Mouse (Mus musculus): ENCODE measurements around the gene Adh7. TPM values are rescaled to one million over a fixed set of nuclear protein-coding genes. Genes with fewer than 3 reads are reported as not detected.

The Adh7 gene
- total and polyA plus RNA-seq, 3 experiments, result not detected

DNA sequence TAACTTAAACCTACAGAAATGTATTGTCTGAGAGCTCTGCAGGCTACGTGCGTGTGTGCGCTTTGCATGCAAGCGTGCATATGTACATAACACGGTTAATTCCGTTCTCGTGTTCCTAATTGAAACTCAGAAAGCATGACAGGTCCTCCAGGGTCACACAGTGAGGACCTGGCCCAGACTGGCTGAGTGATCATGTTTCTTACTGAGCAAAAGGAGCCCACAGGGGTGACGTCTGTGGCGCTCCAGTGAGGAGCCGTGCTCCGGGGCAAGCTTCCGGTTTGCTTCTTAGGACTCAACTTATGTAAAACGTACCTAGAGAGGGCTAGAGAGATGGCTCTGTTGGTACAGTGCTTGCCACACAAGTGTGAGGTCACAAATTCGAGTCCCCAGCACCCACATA lies 20.5 kb upstream of the Adh7 start:
- dilution Hi-C loops (cut with MboI; ENCODE audit: extremely low pct_ligation_motif_present, extremely low pct_unique_long_range_greater_than_20kb, low sequenced_read_pairs) (no loop called here), in situ Hi-C loops (cut with MboI; ENCODE audit: low pct_ligation_motif_present, low pct_unique_long_range_greater_than_20kb, low sequenced_read_pairs) (loop anchor here (10.0 kb wide), 1 partner anchor 238 kb away; no protein-coding TSS in a partner anchor)
- Histone ChIP-seq H3K79me2 (replicated peaks; ENCODE audit: control insufficient read depth, extremely low read depth, insufficient read depth, poor library complexity, severe bottlenecking) (no peaks in the 10 kb centered on the region), H3K27ac (ENCODE audit: insufficient read depth, low read depth) (no peak overlapping the region), H3K9ac (ENCODE audit: insufficient read depth, low read depth) (no peak overlapping the region), H3K4me3 (replicated peaks in 1 of 3; ENCODE audit: low read depth in 2 of 3, low read length in 2 of 3, poor library complexity in 1 of 3) (no peak overlapping the region), H3K27me3 (replicated peaks) (peaks cover 2% of the 10 kb centered on the region), H3K4me1 (ENCODE audit: control insufficient read depth in 1 of 2, insufficient read depth in 2 of 2) (peaks cover 9 to 16% of the 10 kb centered on the region in 2 experiments), H3K4me2 (ENCODE audit: insufficient read depth, low read depth, poor library complexity, severe bottlenecking) (peak overlapping the region; percentile 94; the same call in 1 of the 2 replicates), H3K36me3 (replicated peaks in 1 of 2; ENCODE audit: control insufficient read depth in 1 of 2, insufficient read depth in 1 of 2, low read length in 1 of 2) (no peaks in the 10 kb centered on the region), H3K9me3 (replicated peaks; ENCODE audit: low read length) (no peaks in the 10 kb centered on the region)
- no peak for TF ChIP-seq POLR2AphosphoS2 (IDR thresholded peaks at IDR 0.05; ENCODE audit: low read depth, low read length)
- no peak for TF ChIP-seq JUND (conservative IDR thresholded peaks at IDR 0.05; ENCODE audit: low read depth, low read length)
- no peak for TF ChIP-seq PAX5 (IDR thresholded peaks at IDR 0.05; ENCODE audit: low read length)
- DNase-seq (ENCODE audit: extremely low read depth), result no peak

- Histone ChIP-seq H3K4me2 (ENCODE audit: insufficient read depth, low read depth, poor library complexity, severe bottlenecking) (peak overlapping the region; percentile 94; the same call in 1 of the 2 replicates), H3K9ac (ENCODE audit: insufficient read depth, low read depth) (no peak overlapping the region; the same call in 1 of the 2 replicates), H3K27ac (ENCODE audit: insufficient read depth, low read depth) (no peak overlapping the region), H3K27me3 (replicated peaks) (peaks cover 2% of the 10 kb centered on the region), H3K79me2 (replicated peaks; ENCODE audit: control insufficient read depth, extremely low read depth, insufficient read depth, poor library complexity, severe bottlenecking) (no peaks in the 10 kb centered on the region), H3K9me3 (replicated peaks; ENCODE audit: low read length) (no peaks in the 10 kb centered on the region), H3K4me3 (replicated peaks in 1 of 3; ENCODE audit: low read depth in 2 of 3, low read length in 2 of 3, poor library complexity in 1 of 3) (no peak overlapping the region), H3K36me3 (replicated peaks in 1 of 2; ENCODE audit: control insufficient read depth in 1 of 2, insufficient read depth in 1 of 2, low read length in 1 of 2) (no peaks in the 10 kb centered on the region), H3K4me1 (ENCODE audit: control insufficient read depth in 1 of 2, insufficient read depth in 2 of 2) (peaks cover 9 to 16% of the 10 kb centered on the region in 2 experiments)
- TF ChIP-seq JUN (IDR thresholded peaks at IDR 0.05; ENCODE audit: insufficient read depth, low read depth, low read length) (no peak), TCF12 (IDR thresholded peaks at IDR 0.05; ENCODE audit: low read depth, low read length) (no peak), MYC (IDR thresholded peaks at IDR 0.05; ENCODE audit: low read depth, low read length) (no peak), ZKSCAN1 (IDR thresholded peaks at IDR 0.05; ENCODE audit: borderline replicate concordance, low read depth, low read length) (no peak), MXI1 (IDR thresholded peaks at IDR 0.05; ENCODE audit: low read depth, low read length) (no peak), ZMIZ1 (IDR thresholded peaks at IDR 0.05; ENCODE audit: low read depth, low read length) (no peak), JUND (conservative IDR thresholded peaks at IDR 0.05; ENCODE audit: low read depth, low read length) (no peak), ELF1 (IDR thresholded peaks at IDR 0.05; ENCODE audit: low read depth, low read length) (no peak), ETS1 (conservative IDR thresholded peaks at IDR 0.05; ENCODE audit: low read depth, low read length) (no peak), CHD1 (IDR thresholded peaks at IDR 0.05; ENCODE audit: low read depth, low read length) (peak; percentile 50; the same call in 1 of the 2 replicates), NELFE (IDR thresholded peaks at IDR 0.05; ENCODE audit: low read depth, low read length) (0 out of 2 replicates have a peak, but pooled peaks have one; percentile 9), KAT2A (IDR thresholded peaks at IDR 0.05; ENCODE audit: insufficient replicate concordance, low read length) (no peak), USF2 (conservative IDR thresholded peaks at IDR 0.05; ENCODE audit: low read depth, low read length) (no peak), POLR2AphosphoS2 (IDR thresholded peaks at IDR 0.05; ENCODE audit: low read depth, low read length) (no peak)
- DNase-seq (ENCODE audit: extremely low read depth), result no peak
- in situ Hi-C loops (cut with MboI; ENCODE audit: low pct_ligation_motif_present, low pct_unique_long_range_greater_than_20kb, low sequenced_read_pairs) (loop anchor here (10.0 kb wide), 1 partner anchor 237 kb away; no protein-coding TSS in a partner anchor), dilution Hi-C loops (cut with MboI; ENCODE audit: extremely low pct_ligation_motif_present, extremely low pct_unique_long_range_greater_than_20kb, low sequenced_read_pairs) (no loop called here)
Measured at GRCm38 (mm10) chr3:138197556-138197955, 20.0 kb upstream of the Adh7 start.
